Mouse (Mus musculus) cortical plate, adult 2 months (tissue): ENCODE measurements around the gene Tbcd. TPM values are rescaled to one million over a fixed set of nuclear protein-coding genes. Genes with fewer than 3 reads are reported as not detected.

Experiments used
- H3K27ac ChIP-seq: fragments of 200-500 bp; 2 replicates; pipeline ENCODE4 v1.5.1; 2012; ENCODE audit warnings: low read length, control low read depth, inconsistent platforms; ENCODE audit not compliant: insufficient read depth
- H3K4me1 ChIP-seq: fragments of 200-500 bp; 2 replicates; pipeline ENCODE4 v1.6.1; 2011; ENCODE audit warnings: low read length; ENCODE audit not compliant: control insufficient read depth, insufficient read depth
- H3K4me3 ChIP-seq: fragments of 200-500 bp; 2 replicates; pipeline ENCODE4 v1.5.1; 2011; ENCODE audit warnings: mild to moderate bottlenecking, low read length, control low read depth; ENCODE audit not compliant: insufficient read depth
- CTCF ChIP-seq: fragments of 200-500 bp; IDR thresholded peaks from 2 replicates; pipeline ENCODE4 v1.5.1; 2011; ENCODE audit warnings: mild to moderate bottlenecking, control low read depth, low read length; ENCODE audit not compliant: insufficient read depth; ENCODE audit errors: extremely low read depth
- POLR2A ChIP-seq: fragments of 200-500 bp; IDR thresholded peaks from 2 replicates; pipeline ENCODE4 v1.6.1; 2011; ENCODE audit warnings: mild to moderate bottlenecking, low read length, control low read depth; ENCODE audit not compliant: insufficient read depth; ENCODE audit errors: extremely low read depth
- polyA plus RNA-seq: library from polyadenylated mRNA; depleted of rRNA; stranded (reverse); fragments of >200 nt; gene quantifications from 2 replicates; pipeline ENCODE4 v1.2.3, GENCODE M21; 2012

The Tbcd gene
- polyA plus RNA-seq, 1 experiment = 53.8 TPM

DNA sequence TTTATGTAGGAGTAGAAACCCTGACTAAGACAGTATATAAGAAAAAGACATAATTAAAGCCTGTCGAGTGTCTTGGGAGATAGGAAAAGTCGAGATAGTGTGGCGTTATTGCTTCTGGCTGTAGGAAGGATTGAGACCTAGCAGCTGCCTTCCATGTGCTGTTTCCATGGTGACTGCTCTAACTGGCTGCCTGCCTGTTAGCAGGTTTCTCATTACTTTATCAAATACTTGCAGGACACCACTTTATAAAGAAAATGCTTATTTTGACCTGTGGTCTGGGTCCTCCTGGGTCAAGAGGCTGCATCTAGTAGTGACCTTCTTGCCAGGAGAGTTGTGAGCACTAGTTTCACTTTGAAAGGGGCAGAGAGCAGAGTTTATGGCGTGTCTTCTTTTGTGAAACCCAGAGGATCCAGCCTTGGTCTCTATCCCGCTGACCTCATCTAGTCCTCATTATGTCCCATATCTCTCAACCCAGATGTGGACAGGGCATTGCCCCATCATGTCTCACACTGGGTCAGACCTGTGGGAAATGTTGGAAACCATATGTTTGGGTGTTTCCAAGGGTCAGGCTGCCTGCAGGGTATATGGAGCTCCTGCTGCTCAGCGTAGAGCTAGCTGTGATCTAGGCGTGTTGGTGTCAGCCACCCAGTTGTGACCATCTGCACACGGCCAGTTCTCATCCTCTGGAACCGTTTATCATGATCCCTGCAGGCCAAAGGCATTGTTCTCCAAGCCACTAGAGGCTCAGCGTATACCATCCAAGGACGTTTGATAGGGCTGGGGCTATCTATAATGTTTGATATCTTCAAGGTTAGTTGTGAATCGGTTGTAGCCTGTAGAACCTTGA, 97.5 kb downstream of the Tbcd start:
- TF ChIP-seq POLR2A (no peak), CTCF (no peak)
- no peak overlapping the region for H3K27ac ChIP-seq
- peaks cover 5% of the 10 kb centered on the region for H3K4me1 ChIP-seq
- H3K4me3 ChIP-seq = no peak overlapping the region

DNA sequence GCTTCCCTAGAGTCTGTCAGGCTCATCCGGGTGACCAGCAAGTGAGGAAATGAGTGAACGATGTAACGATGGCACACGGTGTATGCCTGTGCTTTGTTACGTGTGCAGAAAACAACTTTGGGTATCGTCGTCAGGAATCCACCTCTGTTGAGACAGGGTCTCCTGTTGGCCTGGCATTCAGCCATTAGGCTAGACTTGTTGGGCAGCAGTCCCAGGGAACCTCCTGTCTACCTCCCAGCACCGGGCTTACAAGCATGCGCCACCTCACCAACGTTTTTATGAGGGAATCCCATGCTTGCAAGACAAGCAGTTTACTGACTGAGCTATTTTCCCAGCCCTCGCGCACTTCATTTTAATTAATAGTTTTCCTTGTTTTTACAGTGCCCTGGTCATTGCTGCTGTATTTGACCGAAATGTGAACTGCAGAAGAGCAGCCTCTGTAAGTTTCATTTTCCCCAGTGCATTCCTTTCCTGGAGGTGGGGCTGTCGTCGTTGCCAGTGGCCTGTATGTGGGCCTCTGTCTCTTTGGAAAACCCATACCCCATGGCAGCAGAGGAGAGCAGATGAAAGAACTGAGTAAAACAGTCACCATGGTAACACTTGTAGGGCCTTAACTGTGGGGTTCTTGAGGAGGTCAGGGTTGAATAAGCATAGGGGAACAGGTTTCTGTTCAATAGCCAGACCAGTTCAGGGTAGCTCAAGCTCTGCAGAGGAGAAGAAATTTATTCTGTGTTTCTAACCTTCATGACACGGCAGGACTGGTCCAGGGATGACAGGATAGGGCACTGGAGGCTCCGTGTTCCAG, 98.3 kb downstream of the Tbcd start:
- H3K27ac ChIP-seq = no peak overlapping the region
- no peak overlapping the region for H3K4me3 ChIP-seq
- no peak for TF ChIP-seq CTCF
- TF ChIP-seq POLR2A = no peak
- H3K4me1 ChIP-seq = peaks cover 5% of the 10 kb centered on the region

DNA sequence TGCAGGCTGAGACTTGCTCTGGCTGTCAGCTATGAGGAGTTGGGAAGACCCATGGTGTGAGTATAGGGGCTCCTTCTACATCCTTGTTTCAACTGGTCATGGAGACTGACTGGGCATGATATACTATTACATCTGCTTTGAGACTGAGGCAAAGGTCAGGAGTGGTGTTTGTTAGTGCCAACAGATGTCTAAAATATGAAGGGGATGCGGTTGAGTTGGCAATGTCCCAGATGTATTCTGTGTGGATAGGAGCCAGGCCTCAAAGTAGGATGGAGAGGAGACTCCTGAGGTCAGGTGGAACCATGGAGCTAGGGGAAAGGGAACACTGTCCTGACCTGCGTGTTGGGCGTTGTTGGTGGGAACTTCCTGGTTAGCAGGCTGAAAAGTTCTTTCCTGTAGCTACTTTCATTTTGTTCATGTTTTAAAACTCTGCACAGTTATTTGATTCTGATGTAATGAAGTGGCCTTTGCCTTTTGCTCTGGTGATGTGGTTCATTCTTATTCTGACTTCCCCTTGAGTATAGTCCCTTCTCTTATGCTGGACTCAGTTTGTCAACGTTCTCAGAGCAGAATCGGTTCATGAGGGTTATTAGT, 99.6 kb downstream of the Tbcd start:
- no peak for TF ChIP-seq POLR2A
- no peak for TF ChIP-seq CTCF
- peaks cover 5% of the 10 kb centered on the region for H3K4me1 ChIP-seq
- no peak overlapping the region for H3K27ac ChIP-seq
- H3K4me3 ChIP-seq = no peak overlapping the region

DNA sequence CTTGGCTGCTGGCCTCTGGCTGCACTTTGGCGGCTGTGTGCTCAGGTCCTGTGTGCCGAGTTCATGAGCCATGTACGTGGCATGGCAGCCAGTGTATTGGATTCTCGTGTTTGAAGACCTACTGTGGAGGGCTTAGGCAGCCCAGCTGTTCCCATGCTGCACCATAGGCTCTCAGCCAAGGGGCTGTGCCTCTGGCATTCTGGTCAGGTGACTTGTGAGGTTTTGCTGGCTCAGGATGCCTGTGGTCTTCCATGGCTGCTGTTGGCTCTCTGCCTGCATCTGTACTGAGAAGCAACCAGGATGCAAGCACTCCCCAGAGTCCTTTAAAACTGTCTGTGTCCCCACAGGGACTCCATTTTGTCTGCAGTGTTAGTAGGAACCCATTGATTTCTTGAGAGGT, 100.4 kb downstream of the Tbcd start:
- Histone ChIP-seq H3K4me3 (no peak overlapping the region), H3K27ac (no peak overlapping the region), H3K4me1 (peaks cover 5% of the 10 kb centered on the region)
- TF ChIP-seq CTCF = no peak

DNA sequence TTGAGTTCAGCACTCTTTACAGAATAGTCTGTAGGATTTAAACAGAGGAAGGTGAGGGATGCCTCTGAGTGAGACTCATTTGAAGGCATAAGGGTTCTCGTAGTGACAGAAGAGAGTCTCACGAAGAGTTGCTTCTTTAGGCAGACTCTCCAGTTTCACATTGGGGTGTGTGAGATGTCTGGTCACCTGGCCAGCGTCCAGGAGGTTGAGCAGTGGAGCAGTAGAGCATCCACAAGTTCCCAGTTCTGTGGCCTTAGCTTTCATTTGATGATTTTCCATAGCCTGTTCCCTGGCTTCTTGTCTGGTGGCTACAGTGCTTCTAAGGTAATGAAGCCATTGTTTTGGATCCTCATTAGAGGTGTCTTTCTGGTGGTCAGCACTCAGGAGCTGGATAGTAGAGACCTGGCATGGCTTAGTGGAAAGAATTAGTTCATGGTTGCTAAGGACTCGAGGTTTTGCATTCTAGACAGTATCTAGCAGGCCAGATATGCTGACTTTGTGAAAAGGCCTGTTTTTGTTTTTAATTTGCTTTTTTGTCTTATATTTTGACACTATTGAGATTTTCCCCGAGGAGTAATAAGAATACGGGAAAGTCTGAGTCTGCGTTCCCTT, 101.2 kb downstream of the Tbcd start:
- TF ChIP-seq CTCF (no peak), POLR2A (no peak)
- no peak overlapping the region for H3K27ac ChIP-seq
- no peak overlapping the region for H3K4me3 ChIP-seq
- peaks cover 5% of the 10 kb centered on the region for H3K4me1 ChIP-seq

DNA sequence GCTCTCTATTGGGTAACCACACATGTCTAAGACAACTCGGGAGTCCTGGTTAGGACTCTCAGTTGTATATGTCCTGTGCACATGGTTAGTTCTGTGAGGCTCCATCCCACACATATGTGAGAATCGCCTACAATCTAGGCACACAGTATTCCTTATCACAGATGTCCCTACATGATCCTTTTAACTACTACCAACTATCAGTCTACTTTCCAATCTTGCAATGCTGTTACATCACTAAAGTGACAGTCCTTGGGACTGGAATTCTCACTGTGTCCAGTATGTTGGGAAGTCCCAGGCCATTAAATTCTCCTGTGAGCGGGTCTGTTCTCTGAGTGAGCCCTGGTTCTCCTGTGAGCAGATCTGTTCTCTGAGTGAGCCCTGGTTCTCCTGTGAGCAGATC, 101.7 kb downstream of the Tbcd start:
- H3K4me1 ChIP-seq = peaks cover 3% of the 10 kb centered on the region
- no peak overlapping the region for H3K27ac ChIP-seq
- H3K4me3 ChIP-seq = no peak overlapping the region
- no peak for TF ChIP-seq POLR2A

DNA sequence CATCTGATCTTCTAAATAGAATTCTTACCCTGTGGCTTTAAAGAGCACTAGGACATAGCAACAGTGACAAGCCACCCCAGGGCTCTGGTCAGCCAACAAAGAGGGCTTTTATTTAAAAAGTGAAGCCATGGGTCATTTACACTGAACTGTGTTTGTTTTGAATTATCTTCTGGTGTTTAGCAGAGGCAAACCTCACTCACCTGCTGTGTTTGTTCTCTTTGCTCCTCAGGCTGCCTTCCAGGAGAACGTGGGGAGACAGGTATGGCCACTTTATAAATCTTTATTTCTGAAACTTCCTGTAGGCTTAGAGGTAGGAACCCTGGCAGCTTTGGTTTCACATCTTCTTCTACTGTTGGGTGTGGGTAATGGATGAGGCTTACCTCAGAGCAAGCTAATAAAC, 105.0 kb downstream of the Tbcd start:
- H3K27ac ChIP-seq = no peak overlapping the region
- no peak overlapping the region for H3K4me3 ChIP-seq
- no peaks in the 10 kb centered on the region for H3K4me1 ChIP-seq
- TF ChIP-seq POLR2A (no peak), CTCF (no peak)

DNA sequence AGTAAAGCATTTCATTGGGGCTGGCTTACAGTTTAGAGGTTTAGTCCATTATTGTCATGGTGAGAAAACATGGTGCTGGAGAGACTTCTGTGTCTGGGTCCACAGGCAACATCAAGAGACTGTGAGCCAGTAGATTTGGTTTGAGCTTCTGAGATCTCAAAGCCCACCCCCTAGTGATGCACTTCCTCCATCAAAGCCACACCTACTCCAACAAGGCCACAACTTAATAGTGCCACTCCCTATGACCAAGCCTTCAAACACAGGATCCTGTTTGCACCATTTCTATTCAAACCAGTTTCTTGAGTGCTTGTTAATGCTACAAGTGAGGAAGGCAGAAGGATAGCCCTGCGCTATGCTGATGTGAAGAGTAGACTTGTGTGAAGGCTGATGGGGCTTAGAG, 106.2 kb downstream of the Tbcd start:
- H3K4me1 ChIP-seq = no peaks in the 10 kb centered on the region
- H3K4me3 ChIP-seq = no peak overlapping the region
- H3K27ac ChIP-seq = no peak overlapping the region
- TF ChIP-seq POLR2A (no peak), CTCF (no peak)

DNA sequence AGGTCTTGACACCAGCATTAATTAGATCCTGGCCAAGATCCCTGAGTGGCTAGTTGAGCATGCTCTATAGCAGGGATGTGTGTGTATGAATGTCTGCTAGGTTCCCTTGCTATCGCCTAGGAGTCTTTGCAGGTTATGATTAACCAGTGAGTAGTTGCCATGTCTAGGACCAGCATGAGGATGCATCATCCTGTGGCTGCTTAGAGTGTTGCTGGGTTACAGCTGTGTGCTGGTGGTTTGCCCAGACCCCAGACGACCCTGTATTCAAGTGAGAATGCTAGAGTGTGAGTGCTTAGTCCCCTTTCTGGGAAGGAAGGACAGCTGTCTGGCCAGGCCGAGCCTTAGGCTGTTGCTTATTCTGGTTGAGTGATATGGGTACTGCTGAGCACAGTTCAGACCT, 106.8 kb downstream of the Tbcd start:
- H3K4me1 ChIP-seq = no peaks in the 10 kb centered on the region
- H3K4me3 ChIP-seq = no peak overlapping the region
- no peak overlapping the region for H3K27ac ChIP-seq
- no peak for TF ChIP-seq CTCF
- no peak for TF ChIP-seq POLR2A

DNA sequence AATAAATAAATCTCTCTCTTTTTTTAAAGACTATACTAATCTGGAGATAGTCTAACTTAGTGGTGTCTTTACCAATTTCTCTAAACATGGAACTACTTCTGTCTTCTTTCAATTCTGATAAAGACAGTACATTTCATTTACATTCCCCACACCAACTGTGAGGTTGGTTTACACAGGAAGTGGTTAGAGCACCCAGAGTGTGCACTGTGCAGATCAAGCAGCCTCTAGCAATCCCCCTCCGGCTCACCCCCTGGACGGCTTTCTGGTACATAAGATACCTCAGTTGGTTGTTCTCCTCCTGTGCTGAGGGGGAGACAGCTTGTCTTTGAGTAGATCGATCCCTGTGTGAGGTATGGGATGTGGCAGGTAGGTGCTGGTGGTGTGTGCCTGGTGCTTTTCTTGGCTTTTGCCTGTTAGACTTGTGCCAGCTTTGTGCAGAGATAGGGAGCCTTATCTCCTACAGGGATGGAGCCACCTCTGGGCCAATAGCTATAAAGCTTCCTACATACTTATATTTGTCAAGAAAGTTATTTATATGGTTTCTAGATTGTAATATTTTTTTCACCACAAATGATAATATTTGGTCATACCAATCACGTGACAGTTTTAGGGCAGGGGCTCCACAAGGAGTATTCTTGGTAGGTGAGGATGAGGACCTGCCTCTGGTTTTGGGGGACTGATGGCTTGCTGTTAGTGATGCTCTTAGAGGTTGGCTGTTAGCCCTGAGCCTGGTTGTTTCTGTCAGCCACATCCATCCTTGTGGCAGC, 108.0 kb downstream of the Tbcd start:
- Histone ChIP-seq H3K4me3 (no peak overlapping the region), H3K4me1 (no peaks in the 10 kb centered on the region), H3K27ac (no peak overlapping the region)
- no peak for TF ChIP-seq POLR2A
- no peak for TF ChIP-seq CTCF
